In the genomic region with DNA sequence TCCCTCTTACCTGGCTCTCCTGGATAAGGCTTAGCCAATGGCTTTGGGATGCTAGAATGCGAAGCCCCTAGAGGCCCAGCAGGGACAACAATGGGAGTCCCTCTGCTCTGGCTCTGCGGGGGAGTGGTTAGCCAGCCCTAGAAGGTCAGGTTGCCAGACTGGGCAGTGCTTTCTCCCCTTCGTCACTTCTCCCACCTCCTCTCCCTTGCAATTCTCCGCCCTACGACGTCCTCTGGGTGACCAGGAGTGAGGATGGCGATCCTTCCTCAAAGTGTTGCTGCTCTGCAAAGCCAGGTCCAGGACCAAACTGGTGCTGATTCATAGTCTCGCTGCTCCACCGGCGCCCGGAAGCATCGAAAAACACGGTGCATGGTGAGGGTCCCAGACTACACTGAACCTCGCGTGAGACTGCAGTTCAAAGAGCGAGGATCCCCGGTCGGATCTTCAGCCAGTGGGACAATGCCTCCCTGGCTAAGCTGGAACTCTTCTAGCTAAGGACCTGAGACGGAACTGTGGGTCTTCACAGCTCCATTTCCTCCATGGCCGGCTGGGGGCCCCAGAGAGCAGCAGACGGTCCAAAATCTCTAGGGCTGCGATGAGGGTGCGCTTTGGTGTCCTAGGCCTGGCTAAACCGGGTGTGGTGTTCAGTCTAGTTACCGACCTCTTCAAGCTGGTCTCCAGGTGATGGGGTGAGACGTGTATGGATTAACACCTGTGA, we compare ENCODE assay signal across 8 mouse cellular contexts. TPM values are rescaled to one million over a fixed set of nuclear protein-coding genes. Genes with fewer than 3 reads are reported as not detected.
DNase-seq lines count a peak whose midpoint lies in the region; TF ChIP-seq lines count a peak whose summit lies in the region.

A gene (minus strand): TSS at position 477 of the 718 bp plus-strand sequence.

- TF ChIP-seq CTCF in embryonic fibroblast, embryonic 13.5 days (IDR thresholded peaks at IDR 0.05; ENCODE audit: borderline replicate concordance, insufficient read depth, low read length) = peak; percentile 31; the same call in 1 of the 2 replicates

- intact Hi-C loops in heart, postnatal 25 days (cut with DNase I) = no loop called here

- DNase-seq in frontal cortex, adult 2 months (ENCODE audit: extremely low spot score in 1 of 2, low spot score in 1 of 2) = peak in 1 of 2 experiments; percentile 67
- no peak for DNase-seq in frontal cortex, postnatal 25 days (ENCODE audit: low spot score in 2 of 2)
- DNase-seq in adrenal gland, adult 18-20 months (ENCODE audit: low spot score in 2 of 2) = peak; percentile 58 to 62
- peak; percentile 50 for DNase-seq in heart, postnatal 25 days (ENCODE audit: low spot score)
- DNase-seq in kidney, postnatal 36 days = peak; percentile 54 to 85
- DNase-seq in lung, postnatal 36 days = peak; percentile 66
- DNase-seq in right cerebral cortex, postnatal 4 days = peak; percentile 57

- H3K4me1 ChIP-seq in embryonic fibroblast, embryonic 13.5 days (ENCODE audit: control insufficient read depth, insufficient read depth, low read length) = no peaks in the 10 kb centered on the region

- H3K27ac ChIP-seq in embryonic fibroblast, embryonic 13.5 days (ENCODE audit: insufficient read depth, low read length) = peak within 1 kb of the TSS; percentile 11; the same call in 1 of the 2 replicates

- peak; percentile 67 for TF ChIP-seq POLR2A in embryonic fibroblast, embryonic 13.5 days (IDR thresholded peaks at IDR 0.05; ENCODE audit: low read depth, low read length)

- 0 out of 2 replicates have a peak within 1 kb of the TSS, but pooled peaks have one; percentile 1 for H3K4me3 ChIP-seq in embryonic fibroblast, embryonic 13.5 days (ENCODE audit: insufficient read depth, low read length)

RNA-seq across cellular contexts. Expression of the gene that starts here (rescaled TPM):
- polyA plus RNA-seq in frontal cortex, adult 2 months (2012; rRNA removed) = 20.9 and 23.3 TPM in 2 replicates
- total RNA-seq in adrenal gland, adult 18-20 months (2021) = 1 to 10 TPM in 1 of 2 experiments, under 1 TPM in 1; 0.43 to 1.3 TPM
- polyA plus RNA-seq in embryonic fibroblast, embryonic 13.5 days (2011; ENCODE audit: insufficient read length, low read depth, missing spikeins) = 0.81 and 1.5 TPM in 2 replicates
- total RNA-seq in heart, postnatal 25 days (2021) = 10 to 100 TPM; 69.6 to 73.3 TPM

Comparison
In these comparisons a context has a peak if more than half of its experiments do, and no peak if none do; other contexts are left out.
1. RNA of the gene that starts here (total RNA-seq): 69.6 to 73.3 TPM in heart, postnatal 25 days; 0.43 to 1.3 TPM in adrenal gland, adult 18-20 months; every median in the first group is over 10 times any median in the second.
2. DNase-seq: peak in adrenal gland, adult 18-20 months (2 of 2), heart, postnatal 25 days (single experiment), kidney, postnatal 36 days (2 of 2), lung, postnatal 36 days (single experiment) and right cerebral cortex, postnatal 4 days (single experiment); none in frontal cortex, postnatal 25 days (0 of 2).